Mouse (Mus musculus) CD4-positive, CD25-positive, alpha-beta regulatory T cell, adult 4 months (primary cell): ENCODE measurements around the gene Npm3. TPM values are rescaled to one million over a fixed set of nuclear protein-coding genes. Genes with fewer than 3 reads are reported as not detected.

Experiments used
- ATAC-seq: one replicate; pipeline ENCODE4 v1.8.0; 2017
- polyA plus RNA-seq, 2 experiments: library from polyadenylated mRNA; unstranded; fragments of 100-300 nt; shearing (Covaris generic); gene quantifications; one replicate each; pipeline ENCODE4 v1.2.1; 2017

Gene Npm3
- polyA plus RNA-seq, 2 experiments from 2014 or later: 11.9 to 37.1 TPM

DNA sequence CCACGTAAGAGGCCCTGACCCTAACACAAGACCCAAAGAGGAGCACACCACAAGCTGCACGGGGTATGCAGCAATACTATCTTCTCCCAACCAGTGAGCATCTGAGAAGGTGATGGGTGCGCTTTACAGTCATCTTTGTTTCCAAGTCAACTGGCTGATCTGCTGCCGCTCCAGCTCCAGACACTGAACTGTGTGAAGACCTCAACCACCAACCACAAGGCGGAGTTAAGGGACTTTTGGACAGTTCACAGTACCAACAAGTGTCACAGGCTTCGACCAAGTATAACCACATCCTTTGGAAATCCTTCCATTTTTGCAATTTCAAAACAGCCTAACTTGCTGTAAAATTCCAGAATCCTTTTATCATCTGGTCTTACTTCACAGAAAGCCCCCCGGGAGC, 2.5 kb upstream of the Npm3 start:
- no peak for ATAC-seq

DNA sequence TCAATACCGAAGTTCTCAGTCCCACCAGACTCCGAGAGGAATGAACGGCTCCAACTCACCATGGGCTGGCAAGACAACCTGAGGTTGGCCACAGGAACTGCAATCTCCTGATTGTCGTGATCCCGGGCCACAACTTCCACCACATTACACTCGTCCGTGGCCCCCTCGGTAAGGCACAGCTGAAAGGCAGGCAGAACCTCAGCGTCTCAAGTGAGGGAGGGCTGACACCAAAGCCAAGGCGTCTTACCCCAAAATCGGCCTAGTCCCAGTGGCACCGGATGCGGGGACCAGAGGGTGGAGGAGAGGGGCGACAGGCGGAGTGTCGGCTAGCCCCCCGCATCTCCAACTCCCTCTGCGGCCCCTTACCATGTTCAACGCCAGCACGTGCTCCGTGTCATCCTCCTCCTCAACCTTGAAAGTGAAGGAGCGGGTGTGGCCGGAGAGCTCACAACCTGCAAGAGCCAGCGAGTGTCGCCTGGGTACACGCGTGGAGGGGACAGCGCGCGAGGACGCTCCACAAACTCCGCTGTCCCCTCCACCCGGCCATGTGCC, 624 bp downstream of the Npm3 start:
- peak; percentile 38 for ATAC-seq

DNA sequence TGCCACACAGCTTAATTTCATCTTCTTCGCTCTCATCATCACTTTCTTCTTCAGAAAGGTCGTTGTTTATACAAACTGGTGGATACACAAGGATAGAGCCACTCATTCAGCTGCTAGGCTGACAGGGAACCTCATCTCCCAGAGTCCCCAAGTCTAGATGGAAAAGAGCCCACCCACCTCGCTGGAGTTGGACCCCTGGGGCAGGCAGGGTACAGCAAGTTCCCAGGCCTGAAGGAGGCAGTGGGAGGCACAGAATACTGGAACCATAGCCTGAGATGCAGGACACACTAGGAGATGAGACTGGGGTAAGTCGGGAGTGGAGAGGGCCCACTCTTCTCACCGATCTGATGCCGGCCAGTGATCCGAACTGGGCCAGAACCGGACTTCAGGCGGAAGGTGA, 1.2 kb downstream of the Npm3 start:
- ATAC-seq: no peak

DNA sequence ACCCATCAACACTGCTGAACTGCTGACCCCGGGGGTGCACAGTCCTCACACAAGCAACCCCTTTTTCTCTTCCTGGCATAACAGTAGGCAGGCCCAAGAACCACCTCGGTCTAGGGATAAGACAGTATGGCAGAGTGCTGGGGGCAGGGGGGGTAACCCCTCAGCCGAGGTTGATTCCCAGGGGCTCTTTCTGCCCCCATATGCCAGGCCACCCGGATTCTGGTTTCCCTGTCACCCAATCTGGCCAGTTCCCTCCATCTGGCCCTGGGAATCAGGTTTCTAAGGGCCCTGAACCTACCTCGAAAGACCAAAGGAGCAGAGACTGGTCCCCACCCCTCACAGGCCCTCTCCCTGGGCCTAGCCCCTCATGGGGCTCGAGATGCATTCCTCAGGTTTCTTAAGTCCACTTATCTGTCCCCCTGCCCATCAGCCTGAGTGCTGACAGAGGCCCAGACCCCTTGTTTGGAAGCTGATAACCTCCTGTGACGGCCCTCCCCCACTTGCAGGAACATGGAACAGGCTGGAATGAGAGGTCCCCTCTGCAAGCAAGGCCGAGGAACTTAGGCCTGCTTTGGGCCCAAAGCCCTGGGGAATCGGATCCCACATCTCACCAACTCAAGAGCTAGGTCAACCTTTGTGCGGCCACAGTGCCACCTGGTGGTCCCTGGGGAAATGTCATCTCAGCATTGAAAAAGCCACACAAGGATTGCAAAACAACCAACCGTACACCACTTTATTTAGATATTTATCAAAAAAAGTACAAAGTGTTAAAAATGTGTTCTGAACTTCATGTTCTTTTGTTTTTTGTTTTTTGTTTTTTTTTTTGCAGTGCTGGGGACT, 2.1 kb downstream of the Npm3 start:
- ATAC-seq: peak; percentile 32

DNA sequence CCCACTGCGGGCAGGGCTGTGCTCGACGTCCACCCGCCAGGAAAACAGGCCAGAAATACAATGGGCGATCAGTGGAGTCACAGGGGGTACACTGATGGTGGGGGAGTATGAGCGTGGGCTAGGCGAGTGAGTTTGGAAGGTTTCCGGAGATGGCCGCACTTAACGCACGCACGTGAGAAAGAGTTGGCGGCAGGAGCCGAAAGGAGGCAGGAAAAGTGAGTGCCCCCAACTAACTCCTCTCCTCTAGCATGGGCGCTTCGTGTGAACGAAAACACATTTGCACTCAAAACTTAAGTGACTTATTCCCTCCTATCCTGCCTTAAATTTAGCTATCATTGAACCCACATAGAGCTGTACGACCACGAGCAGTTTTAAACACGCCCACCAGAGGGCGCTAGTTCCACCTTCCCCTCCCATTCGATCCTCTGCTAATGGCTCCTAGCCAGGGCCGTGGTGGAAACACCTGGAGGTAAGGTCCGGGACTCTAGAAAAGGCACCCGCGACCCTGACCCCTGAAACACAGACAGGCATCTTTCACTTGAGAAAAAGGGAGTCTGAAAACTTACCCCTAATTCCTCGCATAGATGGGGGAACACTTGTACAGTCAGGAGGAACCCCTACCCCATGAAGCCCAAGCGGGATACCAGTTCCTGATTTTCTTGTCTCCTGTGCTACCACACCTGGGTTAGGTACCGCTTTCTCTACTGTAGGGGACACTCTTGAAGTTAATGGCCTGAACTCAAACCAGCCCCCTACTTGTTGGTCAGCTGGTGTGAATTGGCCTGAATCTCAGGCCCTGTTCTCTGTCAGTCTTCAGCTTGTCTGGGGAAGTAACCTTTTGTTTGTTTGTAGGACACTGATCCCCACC, 3.0 kb downstream of the Npm3 start:
- ATAC-seq: peak; percentile 42

DNA sequence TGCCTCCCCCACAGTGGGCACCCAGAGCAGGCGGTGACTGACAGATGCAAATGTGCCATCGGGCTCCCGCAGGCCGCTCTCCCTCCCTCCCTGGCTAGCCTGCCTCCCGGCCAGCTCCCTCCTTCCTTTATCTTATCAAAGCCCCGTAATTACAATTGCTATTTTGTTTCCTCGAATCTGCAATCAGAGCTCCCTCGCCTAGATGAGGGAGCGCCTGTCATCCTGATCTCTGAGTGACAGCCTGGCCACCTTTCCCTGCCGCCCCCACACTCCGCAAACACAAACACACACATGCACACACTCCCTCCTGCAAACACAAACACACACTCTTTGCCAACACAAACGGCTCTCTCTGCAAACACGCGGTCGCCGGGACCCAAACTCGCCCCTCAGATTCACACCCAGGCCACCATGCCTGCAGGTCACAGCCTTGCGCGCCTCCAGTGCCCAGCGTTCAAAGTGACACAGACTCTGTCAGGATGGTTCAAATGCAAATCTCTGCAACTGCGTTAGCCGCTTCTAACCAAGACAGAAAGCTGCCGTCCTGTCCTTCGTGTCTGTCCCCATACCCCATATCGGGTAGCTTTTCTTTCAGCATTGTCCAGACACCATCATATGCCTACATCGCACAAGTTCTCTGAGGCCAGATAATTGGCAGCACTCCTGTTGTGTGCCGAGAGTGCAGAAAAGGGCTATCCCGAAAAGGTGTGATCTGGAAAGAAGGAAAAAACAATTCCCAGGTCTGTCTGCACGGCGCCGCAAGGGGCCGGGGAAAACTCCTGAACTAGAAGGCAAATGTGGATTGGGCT, 3.8 kb downstream of the Npm3 start:
- ATAC-seq: no peak

DNA sequence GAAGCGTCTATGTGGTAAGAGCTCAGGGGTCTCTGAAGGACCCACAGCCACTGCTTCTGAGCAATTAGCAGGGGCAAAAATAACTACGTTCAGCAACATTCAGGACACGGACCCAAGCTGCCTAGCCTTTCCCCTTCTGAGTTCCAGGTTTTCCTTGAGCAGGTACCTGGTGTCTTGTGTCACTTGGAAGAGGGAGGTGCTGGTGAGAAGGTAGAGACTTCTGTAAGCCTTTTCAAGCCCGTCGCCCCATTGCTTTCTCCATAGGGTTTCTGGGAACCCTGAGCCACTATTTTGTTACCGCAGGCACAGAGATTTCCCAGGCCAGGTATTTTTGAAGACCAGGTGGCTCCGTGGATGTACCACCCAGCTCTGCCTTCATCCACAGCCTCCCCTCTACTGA, 5.8 kb downstream of the Npm3 start:
- no peak for ATAC-seq

DNA sequence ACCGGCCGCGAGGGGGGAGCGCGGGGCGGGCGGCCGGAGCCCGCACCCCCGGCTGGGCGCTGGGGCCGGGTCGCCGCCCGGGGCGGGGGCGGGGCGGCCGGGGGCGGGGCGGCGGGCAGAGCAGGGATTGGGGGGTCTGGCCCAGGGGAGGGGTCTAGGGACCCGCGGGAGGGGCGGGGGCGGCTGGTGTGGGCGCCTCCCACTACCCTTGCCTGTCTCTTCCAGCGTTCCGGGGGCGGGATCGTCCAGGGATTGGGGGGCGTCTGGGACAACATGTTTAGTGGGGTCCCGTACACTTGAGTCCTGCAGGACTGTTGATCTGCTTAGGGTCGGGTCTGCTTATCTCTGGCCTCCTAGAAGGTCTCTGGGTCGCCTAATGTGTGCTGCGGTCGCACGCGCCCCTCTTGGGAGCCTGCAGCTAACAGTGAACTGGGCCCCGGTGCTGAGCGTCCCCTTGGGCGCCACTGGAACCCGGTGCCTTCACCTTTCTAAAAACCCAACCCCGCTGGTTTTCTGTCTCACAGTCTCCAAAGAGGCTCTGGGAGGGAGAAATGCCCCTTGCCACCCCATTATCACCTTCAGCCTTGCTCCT, 6.3 kb downstream of the Npm3 start:
- ATAC-seq: no peak

DNA sequence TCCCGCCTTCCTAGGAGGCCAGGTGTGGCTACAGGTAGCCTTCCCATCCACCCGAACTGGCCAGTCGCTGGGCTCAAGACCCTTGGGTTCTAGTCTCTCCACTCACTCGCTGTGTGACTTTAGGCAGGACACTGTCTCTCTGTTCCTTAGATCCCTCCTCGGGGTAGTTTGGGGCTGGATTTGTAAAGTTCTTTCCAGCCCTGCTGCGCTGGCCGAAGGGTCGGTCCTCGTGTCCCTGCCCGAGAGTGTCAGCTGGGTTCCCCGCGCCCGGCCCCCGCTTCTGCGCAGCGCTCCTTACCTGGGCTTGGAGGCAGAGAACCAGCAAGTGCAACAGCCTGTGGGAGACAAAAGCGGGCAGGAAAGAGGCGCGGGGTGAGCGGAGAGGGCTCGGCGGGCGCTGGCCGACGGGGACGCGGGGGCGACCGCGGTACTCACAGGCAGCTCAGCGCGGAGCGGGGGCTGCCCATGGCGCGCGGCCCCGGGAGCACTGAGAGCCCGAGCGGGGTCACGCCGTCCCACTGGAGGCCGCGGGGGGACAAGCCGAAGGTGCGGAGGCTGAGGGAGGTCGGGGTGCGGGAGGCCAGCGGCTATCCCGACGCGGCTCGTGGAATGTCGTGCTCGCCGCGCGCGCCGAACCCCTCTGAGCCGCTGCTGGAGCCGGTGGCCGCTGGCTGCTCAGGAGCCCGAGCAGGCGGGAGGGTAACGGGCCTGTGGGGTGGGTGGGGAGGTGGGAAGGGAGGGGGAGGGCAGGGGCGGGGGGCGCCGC, 7.0 kb downstream of the Npm3 start, which contains the start of gene Fgf8:
Gene Fgf8 (minus strand): TSS at position 698 of the 766 bp plus-strand sequence.
- peak; percentile 42 for ATAC-seq

DNA sequence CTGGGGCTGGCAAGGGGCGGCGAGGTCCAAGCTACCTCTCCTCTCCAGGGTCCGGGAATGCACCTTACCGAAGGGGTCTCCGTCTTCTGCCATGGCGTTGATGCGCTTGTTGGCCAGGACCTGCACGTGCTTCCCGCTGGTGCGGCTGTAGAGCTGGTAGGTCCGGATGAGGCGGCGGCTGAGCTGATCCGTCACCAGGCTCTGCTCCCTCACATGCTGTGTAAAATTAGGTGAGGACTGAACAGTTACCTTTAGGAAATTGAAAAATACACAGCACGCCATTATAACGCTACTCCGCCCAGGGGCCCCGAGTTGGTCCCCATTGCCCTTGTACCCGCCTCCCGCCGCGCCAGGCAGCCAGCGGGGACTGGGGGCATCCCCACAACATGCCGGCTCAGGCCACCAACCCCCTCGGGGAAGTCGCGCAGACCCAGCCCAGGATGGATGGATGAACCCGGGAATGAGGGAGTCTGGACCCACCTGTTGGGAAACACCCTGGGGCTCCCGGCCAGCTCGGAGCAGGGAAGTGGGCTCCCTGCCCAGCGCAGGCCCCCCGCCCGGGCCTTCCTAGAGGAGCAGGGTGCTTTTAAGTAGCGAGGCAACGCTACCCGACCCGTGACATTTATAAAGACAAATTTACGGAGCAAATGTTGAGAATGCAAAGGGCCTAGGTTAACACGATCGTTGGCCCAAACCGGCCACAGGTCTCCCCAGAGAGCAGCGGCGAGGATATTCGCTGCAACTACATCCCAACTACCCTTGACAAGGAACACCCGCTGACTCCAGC, 7.8 kb downstream of the Npm3 start:
- no peak for ATAC-seq

DNA sequence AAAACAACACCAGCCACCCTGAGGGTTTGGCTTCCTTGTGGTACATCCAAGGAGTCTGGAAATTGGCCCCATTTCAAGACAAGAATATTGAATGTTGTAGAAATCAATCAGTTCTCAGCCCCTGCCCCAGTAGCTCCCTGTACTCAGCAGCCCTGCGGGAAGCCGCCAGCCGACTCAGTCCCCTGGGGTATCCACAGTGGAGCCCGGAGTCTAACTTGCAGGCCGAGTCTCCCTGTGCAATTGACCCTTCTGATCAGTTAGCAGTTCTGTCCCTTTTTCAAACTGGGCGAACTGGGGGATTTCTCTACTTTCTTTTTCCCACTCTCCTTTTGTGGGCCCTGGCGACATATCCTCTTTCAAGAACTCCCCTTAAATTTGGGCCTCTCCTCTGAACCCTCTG, 8.6 kb downstream of the Npm3 start:
- no peak for ATAC-seq

DNA sequence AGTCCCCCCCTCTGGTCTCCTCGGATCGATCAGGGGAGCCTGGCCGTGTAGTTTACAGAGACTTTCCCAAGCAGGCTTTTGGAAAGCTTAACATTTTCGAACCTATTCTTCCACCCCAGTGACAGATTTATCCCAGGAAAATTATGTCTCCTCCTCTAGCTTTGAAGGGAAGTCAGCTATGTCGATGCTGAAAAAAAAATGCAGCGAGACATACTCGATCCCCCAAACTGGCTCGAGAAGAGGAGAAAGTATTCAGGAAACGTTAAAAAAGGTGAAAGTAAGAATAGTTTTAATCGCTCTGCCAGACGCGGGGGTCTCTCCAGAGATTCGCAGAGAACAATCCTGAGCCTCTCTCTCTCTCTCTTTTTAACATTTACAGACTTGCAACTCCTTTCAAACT, 9.2 kb downstream of the Npm3 start:
- no peak for ATAC-seq

DNA sequence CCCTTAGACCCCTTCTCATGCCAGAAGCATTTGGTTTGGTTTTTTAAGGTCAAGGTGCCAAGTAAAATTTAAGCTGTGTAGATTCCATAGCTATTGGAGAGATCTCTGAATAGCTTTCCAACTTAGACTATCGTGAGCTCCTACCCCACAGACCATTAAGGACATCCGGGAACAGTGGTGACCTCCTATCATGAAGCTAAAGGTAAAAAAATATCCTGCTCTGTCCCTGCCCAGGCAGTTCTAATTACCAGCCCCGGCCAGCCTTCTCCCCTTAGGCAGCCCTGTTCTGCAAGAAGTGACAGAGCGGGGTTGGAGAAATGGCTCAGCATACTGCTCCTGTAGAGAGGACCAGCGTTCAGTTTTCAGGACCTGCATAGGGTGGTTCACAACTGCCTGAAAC, 10.9 kb downstream of the Npm3 start:
- ATAC-seq: no peak

DNA sequence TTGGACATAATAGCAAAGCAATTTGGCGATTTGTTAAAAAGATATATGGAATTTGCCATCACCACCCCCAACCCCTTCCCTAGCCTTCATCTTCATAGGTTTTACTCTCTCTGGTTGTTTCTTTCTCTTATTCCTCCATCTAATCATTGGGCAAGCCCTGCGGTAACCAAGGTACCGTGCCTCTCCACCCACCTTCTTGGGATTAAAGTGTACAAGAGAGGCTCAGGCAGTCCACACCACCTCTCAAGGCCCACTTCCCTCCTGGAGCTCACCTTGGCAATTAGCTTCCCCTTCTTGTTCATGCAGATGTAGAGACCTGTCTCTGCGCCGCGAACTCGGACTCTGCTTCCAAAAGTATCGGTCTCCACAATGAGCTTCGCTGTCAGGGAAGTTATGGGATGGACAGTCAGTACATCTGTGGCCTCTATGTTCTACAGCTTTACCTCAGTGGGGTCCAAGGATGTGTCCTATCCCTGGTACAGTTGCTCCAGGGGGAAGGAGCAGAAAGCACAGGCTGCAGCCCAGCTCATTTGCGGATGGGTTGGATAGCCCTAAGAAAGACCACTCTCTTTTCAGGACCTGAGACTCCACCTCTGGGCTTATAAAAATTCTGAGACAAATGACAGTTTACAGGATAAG, 11.4 kb downstream of the Npm3 start:
- ATAC-seq: no peak

DNA sequence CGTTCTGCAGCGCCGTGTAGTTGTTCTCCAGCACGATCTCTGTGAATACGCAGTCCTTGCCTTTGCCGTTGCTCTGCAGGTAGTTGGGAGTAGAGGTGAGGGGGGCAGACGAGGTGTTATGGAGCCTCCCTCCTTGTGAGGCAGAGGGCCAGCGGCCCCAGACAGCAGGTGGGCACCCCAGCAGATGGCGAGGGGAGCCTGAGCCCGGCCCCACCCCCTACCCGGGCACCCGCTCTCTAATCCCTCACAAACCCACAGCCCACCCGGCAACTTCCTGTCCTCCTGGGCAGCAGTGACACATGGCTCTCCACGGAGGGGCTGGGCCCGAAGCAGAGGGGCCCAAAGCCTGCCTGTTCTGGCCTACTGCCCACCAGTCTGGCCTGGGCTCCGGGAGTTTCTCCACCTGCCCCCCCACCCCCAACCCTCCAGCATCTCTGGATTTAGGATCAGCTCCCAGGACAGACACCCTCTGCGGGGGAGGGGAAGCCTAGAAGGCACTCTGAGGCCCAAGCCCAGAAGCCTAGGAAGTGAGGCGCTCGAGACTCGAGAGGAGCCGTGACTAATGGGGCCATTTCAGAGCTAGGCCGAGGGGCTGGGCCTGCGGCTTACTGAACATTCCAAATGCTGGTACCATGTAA, 12.1 kb downstream of the Npm3 start:
- ATAC-seq: no peak

DNA sequence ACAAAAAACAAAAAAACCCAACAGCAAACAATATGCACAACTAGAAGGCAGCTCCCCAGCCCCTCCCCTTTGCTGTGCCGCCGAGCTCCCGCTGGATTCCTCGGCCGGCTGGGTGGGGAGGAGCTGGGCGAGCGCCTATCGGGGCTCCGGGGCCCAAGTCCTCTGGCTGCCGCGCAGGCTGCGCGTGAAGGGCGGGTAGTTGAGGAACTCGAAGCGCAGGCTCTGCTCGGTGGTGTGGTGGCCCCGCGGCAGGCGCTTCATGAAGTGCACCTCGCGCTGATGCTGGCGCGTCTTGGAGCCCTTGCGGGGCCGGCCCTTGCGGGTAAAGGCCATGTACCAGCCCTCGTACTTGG, 12.6 kb downstream of the Npm3 start:
- ATAC-seq: peak; percentile 29

DNA sequence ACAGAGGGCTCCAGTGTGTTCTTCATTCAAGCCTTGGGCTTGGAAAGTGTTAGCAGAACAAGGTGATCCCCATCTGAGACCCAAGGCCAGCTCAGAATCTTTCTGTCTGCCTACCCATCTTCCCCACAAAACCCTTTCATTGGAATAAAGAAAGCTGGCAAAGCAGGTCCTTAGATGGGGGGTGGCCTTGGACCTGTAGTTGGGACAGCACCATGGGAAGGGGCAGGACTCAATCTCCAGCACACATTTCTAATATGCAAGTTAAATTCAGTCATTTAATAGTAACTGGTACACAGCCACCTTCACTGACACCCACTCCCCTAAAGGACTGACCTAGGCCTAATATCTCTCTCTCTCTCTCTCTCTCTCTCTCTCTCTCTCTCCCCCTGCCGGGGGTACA, 13.2 kb downstream of the Npm3 start:
- no peak for ATAC-seq

DNA sequence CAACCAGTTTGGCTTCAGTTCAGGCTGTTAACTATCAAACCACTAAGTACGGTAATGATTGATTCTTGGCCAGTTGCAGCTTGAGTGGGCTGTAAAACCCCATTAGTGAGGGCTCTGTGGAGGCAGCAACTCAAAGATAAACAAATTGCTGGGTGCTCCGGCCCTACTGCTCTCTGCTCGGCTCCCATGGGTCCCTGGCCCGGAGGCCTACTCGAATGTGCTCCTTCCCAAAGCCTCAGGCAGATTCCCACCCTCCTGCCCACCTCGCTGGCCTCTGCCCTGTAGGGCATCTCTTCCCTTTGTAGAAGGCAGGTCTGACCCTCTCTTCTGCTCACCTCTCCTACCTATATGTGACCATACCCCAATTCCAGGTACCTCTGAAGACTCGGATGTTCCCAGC, 14.6 kb downstream of the Npm3 start:
- no peak for ATAC-seq

DNA sequence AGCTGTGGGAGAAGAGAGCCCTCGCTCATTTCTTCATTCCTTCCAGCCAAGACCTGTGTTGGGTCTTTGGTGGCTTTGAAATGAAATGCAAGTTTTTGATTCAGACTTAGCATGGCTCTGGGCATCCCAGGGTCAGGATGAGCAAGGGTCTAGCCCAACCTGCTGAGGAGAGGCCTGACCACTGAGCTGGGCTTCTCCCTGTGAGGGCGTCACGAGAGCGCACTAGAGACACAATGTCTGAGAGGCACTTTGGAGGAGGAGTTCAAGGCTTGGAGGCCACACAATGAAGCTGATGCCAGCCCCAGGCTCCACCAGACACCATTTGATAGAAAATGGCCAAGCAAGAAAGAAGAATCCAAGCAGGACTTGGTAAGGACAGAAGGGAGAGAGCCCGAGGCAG, 15.2 kb downstream of the Npm3 start:
- no peak for ATAC-seq

DNA sequence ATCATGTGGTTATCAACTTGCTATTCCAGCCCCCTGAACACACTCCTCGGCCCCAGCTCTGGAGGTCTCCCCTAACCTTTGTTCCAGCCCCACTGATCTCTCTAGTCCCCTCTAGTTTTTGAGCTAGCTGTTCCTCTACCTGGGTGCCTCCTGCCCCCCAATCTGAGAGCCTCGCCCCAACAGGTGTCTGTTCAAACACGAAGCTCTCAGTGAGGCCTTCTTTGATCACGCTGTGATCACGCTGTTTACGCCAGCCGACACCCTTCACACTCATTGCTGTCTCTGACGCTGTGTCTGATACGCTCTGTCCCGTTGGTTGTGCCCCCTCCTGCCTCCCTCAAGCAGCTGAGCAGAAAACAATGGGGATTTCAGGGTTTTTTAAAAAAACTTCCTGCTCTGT, 15.8 kb downstream of the Npm3 start:
- ATAC-seq: no peak
